Mouse (Mus musculus) kidney, adult 2 months (tissue): ENCODE results near the gene Tox4.

ENCODE experiments used
- CTCF ChIP-seq: fragments of 200-500 bp; conservative IDR thresholded peaks from 2 replicates; pipeline ENCODE4 v1.5.1; 2011; ENCODE audit warnings: low read depth, mild to moderate bottlenecking, control low read depth, low read length, moderate library complexity, mixed read lengths; ENCODE audit not compliant: insufficient read depth, insufficient read length
- POLR2A ChIP-seq: fragments of 200-500 bp; IDR thresholded peaks from one replicate; pipeline ENCODE4 v1.6.1; 2011; ENCODE audit warnings: low read depth, low read length, control low read depth

GRCm38 (mm10) chr14:52283629-52284028 is 4.7 kb downstream of the Tox4 start:
- TF ChIP-seq CTCF (no peak), POLR2A (no peak)
